Mouse (Mus musculus) forebrain, postnatal 0 days (tissue): ENCODE measurements around the gene Rhbdd2. TPM values are rescaled to one million over a fixed set of nuclear protein-coding genes. Genes with fewer than 3 reads are reported as not detected.

Experiments
- ATAC-seq: fragments of 200-750 bp; cut with Nextera tagmentation; 2 replicates; pipeline ENCODE4 v1.8.0; 2017; ENCODE audit warnings: mild to moderate bottlenecking, moderate library complexity
- DNase-seq: peaks from one replicate; pipeline ENCODE4 v3.0.0-alpha.2; 2015
- H3K27ac ChIP-seq: fragments of 300-500 bp; sonication (generic); 2 replicates; pipeline ENCODE4 v1.5.1; 2014; ENCODE audit warnings: low read depth, mild to moderate bottlenecking, antibody characterized with exemption, low read length, moderate library complexity, mixed read lengths
- H3K27me3 ChIP-seq: fragments of 300-500 bp; sonication (generic); 2 replicates; pipeline ENCODE4 v1.6.1; 2014; ENCODE audit warnings: mild to moderate bottlenecking, low read length, mixed read lengths; ENCODE audit not compliant: insufficient read depth
- H3K36me3 ChIP-seq: fragments of 300-500 bp; sonication (generic); 2 replicates; pipeline ENCODE4 v1.6.1; 2014; ENCODE audit warnings: mild to moderate bottlenecking, moderate library complexity; ENCODE audit not compliant: insufficient read depth
- H3K4me1 ChIP-seq: fragments of 300-500 bp; sonication (generic); 2 replicates; pipeline ENCODE4 v1.6.1; 2014; ENCODE audit warnings: antibody characterized with exemption; ENCODE audit not compliant: insufficient read depth
- H3K4me2 ChIP-seq: fragments of 300-500 bp; sonication (generic); 2 replicates; pipeline ENCODE4 v1.6.1; 2014; ENCODE audit warnings: low read depth, mild to moderate bottlenecking, moderate library complexity
- H3K4me3 ChIP-seq: fragments of 300-500 bp; sonication (generic); 2 replicates; pipeline ENCODE4 v1.5.1; 2014; ENCODE audit warnings: low read depth, low read length, mixed read lengths
- H3K9ac ChIP-seq: fragments of 300-500 bp; sonication (generic); 2 replicates; pipeline ENCODE4 v1.6.1; 2014; ENCODE audit warnings: mild to moderate bottlenecking
- H3K9me3 ChIP-seq: fragments of 300-500 bp; sonication (generic); 2 replicates; pipeline ENCODE4 v1.6.1; 2016; ENCODE audit warnings: low read length
- CTCF ChIP-seq: sonication (generic); IDR thresholded peaks from 2 replicates; pipeline ENCODE4 v1.5.1; 2016; ENCODE audit warnings: antibody characterized with exemption, control low read depth, low read depth
- WGBS: fragments of 180-500 bp; shearing (Covaris S2); extraction: QIAGEN DNeasy Blood & Tissue Kit; methylation state at CpG from one replicate; pipeline ENCODE4 v1.1.7; 2014; 5-methylcytosine and 5-hydroxymethylcytosine counted together
- polyA plus RNA-seq: library from polyadenylated mRNA; unstranded; fragments of >200 nt; fragmentation: Nextera tagmentation; extraction: Ambion mirVana; gene quantifications from 2 replicates; pipeline ENCODE4 v1.2.1, GENCODE M21; 2015
- total RNA-seq: library from RNA; depleted of rRNA; stranded (reverse); fragments of >200 nt; gene quantifications from 2 replicates; pipeline ENCODE4 v1.2.3, GENCODE M21; 2014

Rhbdd2 gene
- total and polyA plus RNA-seq, 2 experiments from 2014 or later, result 19.0 to 120 TPM

- Histone ChIP-seq H3K27me3 (no peaks in the 10 kb centered on the region), H3K9ac (no peak overlapping the region), H3K27ac (no peak overlapping the region), H3K4me1 (peaks cover 6% of the 10 kb centered on the region), H3K36me3 (peaks cover 3% of the 10 kb centered on the region; the same call in 1 of the 2 replicates), H3K4me2 (no peak overlapping the region), H3K9me3 (no peaks in the 10 kb centered on the region), H3K4me3 (no peak overlapping the region)
- TF ChIP-seq CTCF, result peak; percentile 76
- DNase-seq, result peak; percentile 75
- no peak for ATAC-seq
- WGBS, result 28% methylated on average over 3 of the region's 3 CpGs
These were observed 1.8 kb upstream of the Rhbdd2 start for GRCm38 (mm10) chr5:135630598-135630997.

- peak; percentile 83 for ATAC-seq
- Histone ChIP-seq H3K27me3 (no peaks in the 10 kb centered on the region), H3K27ac (peak overlapping the region; percentile 93), H3K4me2 (peak overlapping the region; percentile 65), H3K36me3 (peaks cover 19% of the 10 kb centered on the region), H3K4me1 (peaks cover 6% of the 10 kb centered on the region), H3K9ac (peak overlapping the region; percentile 91), H3K9me3 (no peaks in the 10 kb centered on the region), H3K4me3 (peak overlapping the region; percentile 82)
- no peak; the same call in none of the 2 replicates for TF ChIP-seq CTCF
- 0% methylated on average over 19 of the region's 21 CpGs for WGBS
- DNase-seq, result no peak
These were observed 353 bp downstream of the Rhbdd2 start for GRCm38 (mm10) chr5:135632797-135633144.

GRCm38 (mm10) chr5:135639760-135640458 is 7.5 kb downstream of the Rhbdd2 start:
- TF ChIP-seq CTCF, result no peak
- no peak for ATAC-seq

GRCm38 (mm10) chr5:135640459-135640789 is 8.0 kb downstream of the Rhbdd2 start:
- TF ChIP-seq CTCF, result no peak
- WGBS, result 84% methylated on average over 6 of the region's 6 CpGs
- Histone ChIP-seq H3K36me3 (peaks cover 50% of the 10 kb centered on the region), H3K27me3 (no peaks in the 10 kb centered on the region), H3K4me2 (no peak overlapping the region), H3K27ac (no peak overlapping the region), H3K9ac (no peak overlapping the region), H3K4me1 (no peaks in the 10 kb centered on the region), H3K9me3 (no peaks in the 10 kb centered on the region), H3K4me3 (no peak overlapping the region)
- no peak for DNase-seq
- ATAC-seq, result no peak

More at GRCm38 (mm10) chr5:135639760-135640458, 7.5 kb downstream of the Rhbdd2 start:
- Histone ChIP-seq H3K9ac (no peak overlapping the region), H3K4me3 (no peak overlapping the region), H3K36me3 (peaks cover 51% of the 10 kb centered on the region), H3K4me1 (no peaks in the 10 kb centered on the region), H3K9me3 (no peaks in the 10 kb centered on the region), H3K27ac (no peak overlapping the region), H3K4me2 (no peak overlapping the region), H3K27me3 (no peaks in the 10 kb centered on the region)
- 85% methylated on average over 6 of the region's 7 CpGs for WGBS
- DNase-seq, result no peak

GRCm38 (mm10) chr5:135641028-135641427 is 8.6 kb downstream of the Rhbdd2 start:
- H3K4me2 ChIP-seq, result no peak overlapping the region
- no peak for DNase-seq
- H3K4me1 ChIP-seq, result no peaks in the 10 kb centered on the region
- no peaks in the 10 kb centered on the region for H3K9me3 ChIP-seq
- no peak overlapping the region for H3K9ac ChIP-seq
- H3K27ac ChIP-seq, result no peak overlapping the region
- no peak for ATAC-seq
- H3K27me3 ChIP-seq, result no peaks in the 10 kb centered on the region
- TF ChIP-seq CTCF, result no peak
- no peak overlapping the region for H3K4me3 ChIP-seq
- WGBS, result 100% methylated on average over 1 of the region's 1 CpGs
- peaks cover 44% of the 10 kb centered on the region for H3K36me3 ChIP-seq

GRCm38 (mm10) chr5:135642686-135643551 is 10.5 kb downstream of the Rhbdd2 start:
- Histone ChIP-seq H3K9ac (no peak overlapping the region), H3K27me3 (no peaks in the 10 kb centered on the region), H3K4me3 (no peak overlapping the region), H3K36me3 (peaks cover 30% of the 10 kb centered on the region), H3K4me2 (no peak overlapping the region), H3K9me3 (no peaks in the 10 kb centered on the region), H3K4me1 (no peaks in the 10 kb centered on the region), H3K27ac (no peak overlapping the region)
- WGBS, result 74% methylated on average over 10 of the region's 10 CpGs
- ATAC-seq (no peak), DNase-seq (no peak)
- TF ChIP-seq CTCF, result no peak

GRCm38 (mm10) chr5:135643552-135643842 is 11.1 kb downstream of the Rhbdd2 start:
- no peak overlapping the region for H3K27ac ChIP-seq
- ATAC-seq (no peak), DNase-seq (no peak)
- no peaks in the 10 kb centered on the region for H3K27me3 ChIP-seq
- TF ChIP-seq CTCF, result no peak
- no peaks in the 10 kb centered on the region for H3K4me1 ChIP-seq
- 96% methylated on average over 1 of the region's 1 CpGs for WGBS
- no peak overlapping the region for H3K4me3 ChIP-seq
- no peak overlapping the region for H3K9ac ChIP-seq
- peaks cover 25% of the 10 kb centered on the region for H3K36me3 ChIP-seq
- no peak overlapping the region for H3K4me2 ChIP-seq
- no peaks in the 10 kb centered on the region for H3K9me3 ChIP-seq
